Mouse (Mus musculus): ENCODE measurements around the gene Pigk. TPM values are rescaled to one million over a fixed set of nuclear protein-coding genes. Genes with fewer than 3 reads are reported as not detected.

The Pigk gene
- polyA plus RNA-seq, 1 experiment from 2014 or later = 24.2 TPM

- Histone ChIP-seq H3K9ac (no peak overlapping the region), H3K36me3 (no peaks in the 10 kb centered on the region), H3K9me3 (replicated peaks) (no peaks in the 10 kb centered on the region), H3K4me2 (no peak overlapping the region), H3K4me3 (replicated peaks) (no peak overlapping the region), H3K27ac (no peak overlapping the region), H3K27me3 (no peaks in the 10 kb centered on the region), H3K4me1 (replicated peaks) (peaks cover 13% of the 10 kb centered on the region)
- no peak for DNase-seq
- WGBS (ENCODE audit: insufficient replicate concordance) = 93% methylated on average over 4 of the region's 4 CpGs
- no peak for ATAC-seq (ENCODE audit: low read depth)
Observed at GRCm38 (mm10) chr3:152733011-152733410, 19.1 kb downstream of the Pigk start.

GRCm38 (mm10) chr3:152733513-152733912 is 19.6 kb downstream of the Pigk start:
- Histone ChIP-seq H3K9me3 (replicated peaks) (no peaks in the 10 kb centered on the region), H3K4me3 (replicated peaks) (no peak overlapping the region), H3K27me3 (no peaks in the 10 kb centered on the region), H3K27ac (no peak overlapping the region), H3K36me3 (no peaks in the 10 kb centered on the region), H3K4me2 (no peak overlapping the region), H3K9ac (no peak overlapping the region), H3K4me1 (replicated peaks) (peaks cover 13% of the 10 kb centered on the region)
- no peak for ATAC-seq (ENCODE audit: low read depth)
- no peak for DNase-seq

GRCm38 (mm10) chr3:152734100-152734499 is 20.2 kb downstream of the Pigk start:
- no peaks in the 10 kb centered on the region for H3K27me3 ChIP-seq
- ATAC-seq (ENCODE audit: low read depth) (peak; percentile 69; the same call in 1 of the 2 replicates), DNase-seq (no peak)
- no peak overlapping the region for H3K4me2 ChIP-seq
- H3K27ac ChIP-seq = no peak overlapping the region
- H3K4me1 ChIP-seq (replicated peaks) = peaks cover 13% of the 10 kb centered on the region
- WGBS (ENCODE audit: insufficient replicate concordance) = 36% methylated on average over 11 of the region's 11 CpGs
- no peak overlapping the region for H3K4me3 ChIP-seq (replicated peaks)
- no peaks in the 10 kb centered on the region for H3K9me3 ChIP-seq (replicated peaks)
- H3K9ac ChIP-seq = no peak overlapping the region
- no peaks in the 10 kb centered on the region for H3K36me3 ChIP-seq

- H3K27me3 ChIP-seq = no peaks in the 10 kb centered on the region
- WGBS (ENCODE audit: insufficient replicate concordance) = 81% methylated on average over 10 of the region's 10 CpGs
- H3K4me1 ChIP-seq (replicated peaks) = peaks cover 16% of the 10 kb centered on the region
- ATAC-seq (ENCODE audit: low read depth) (no peak), DNase-seq (no peak)
- no peak overlapping the region for H3K4me2 ChIP-seq
- H3K36me3 ChIP-seq = no peaks in the 10 kb centered on the region
- no peak overlapping the region for H3K27ac ChIP-seq
- no peaks in the 10 kb centered on the region for H3K9me3 ChIP-seq (replicated peaks)
- no peak overlapping the region for H3K9ac ChIP-seq
- H3K4me3 ChIP-seq (replicated peaks) = no peak overlapping the region
Observed at GRCm38 (mm10) chr3:152735601-152736250, 21.8 kb downstream of the Pigk start.

DNA sequence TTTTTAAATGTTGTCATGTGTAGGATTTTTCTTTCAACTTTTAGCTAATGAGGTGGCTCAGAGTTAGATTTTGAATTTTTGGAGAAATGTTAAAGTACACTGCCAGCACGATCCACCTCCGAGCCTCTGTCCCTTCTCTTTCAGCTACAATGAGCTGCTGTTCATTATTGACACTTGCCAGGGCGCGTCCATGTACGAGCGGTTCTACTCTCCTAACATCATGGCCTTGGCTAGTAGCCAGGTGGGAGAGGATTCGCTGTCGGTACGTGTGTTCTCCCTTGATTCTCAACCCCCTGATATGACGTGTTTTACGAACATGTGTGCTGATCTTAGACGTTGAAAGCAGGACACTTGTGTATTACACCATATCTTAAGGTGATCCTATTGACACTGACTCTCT is 30.4 kb downstream of the Pigk start:
- H3K9ac ChIP-seq = no peak overlapping the region
- no peak for DNase-seq
- WGBS (ENCODE audit: insufficient replicate concordance) = 87% methylated on average over 12 of the region's 12 CpGs

DNA sequence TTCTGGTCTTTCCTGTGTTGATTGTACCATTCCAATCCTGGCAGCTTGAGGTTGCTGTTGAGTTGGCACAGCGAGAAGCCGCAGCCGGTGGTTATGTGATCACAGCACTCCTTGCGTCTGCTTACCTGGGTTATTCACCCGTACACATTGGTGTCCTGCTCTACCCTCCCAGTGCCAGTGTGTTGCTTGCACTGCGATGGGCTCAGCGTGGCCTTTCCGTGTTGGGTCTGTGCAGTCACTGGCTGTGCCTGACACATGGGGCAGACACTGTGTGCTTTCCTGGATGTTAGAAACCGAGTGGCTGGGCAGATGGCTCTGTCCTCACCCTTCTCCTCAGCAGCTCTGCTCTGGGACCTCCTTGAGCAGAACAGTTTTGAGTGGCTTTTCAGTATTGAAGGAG is 31.7 kb downstream of the Pigk start:
- Histone ChIP-seq H3K27ac (no peak overlapping the region; the same call in 1 of the 2 replicates), H3K36me3 (peaks cover 17% of the 10 kb centered on the region), H3K4me3 (replicated peaks) (no peak overlapping the region), H3K9ac (no peak overlapping the region), H3K4me1 (replicated peaks) (peaks cover 26% of the 10 kb centered on the region), H3K4me2 (no peak overlapping the region), H3K27me3 (no peaks in the 10 kb centered on the region), H3K9me3 (replicated peaks) (no peaks in the 10 kb centered on the region)
- ATAC-seq (ENCODE audit: low read depth) (no peak), DNase-seq (no peak)
- WGBS (ENCODE audit: insufficient replicate concordance) = 86% methylated on average over 9 of the region's 9 CpGs

More for the DNA sequence above, 30.4 kb downstream of the Pigk start:
- Histone ChIP-seq H3K36me3 (peaks cover 17% of the 10 kb centered on the region), H3K4me2 (no peak overlapping the region), H3K4me1 (replicated peaks) (peaks cover 16% of the 10 kb centered on the region), H3K27me3 (no peaks in the 10 kb centered on the region), H3K4me3 (replicated peaks) (no peak overlapping the region), H3K9me3 (replicated peaks) (no peaks in the 10 kb centered on the region), H3K27ac (no peak overlapping the region)
- no peak for ATAC-seq (ENCODE audit: low read depth)

DNA sequence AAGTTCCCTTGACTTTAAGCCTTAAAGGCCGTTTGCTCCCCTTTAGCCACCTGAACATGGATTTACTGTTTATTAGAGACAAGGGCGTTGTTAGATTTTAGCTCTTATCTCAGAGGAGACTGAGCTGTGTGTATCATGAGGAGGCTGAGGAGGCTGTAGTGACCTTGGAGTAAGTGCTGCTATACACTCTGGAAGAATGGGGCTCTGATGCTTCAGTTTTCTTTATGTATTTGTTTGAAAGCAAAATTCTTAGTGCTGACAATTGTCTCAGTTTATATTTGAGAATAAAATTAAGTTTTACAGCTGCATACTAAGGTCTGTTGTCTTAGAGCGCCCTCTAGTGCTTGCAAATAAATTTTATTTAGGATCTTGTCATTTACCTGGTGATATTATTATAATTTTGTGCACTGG is 35.6 kb downstream of the Pigk start:
- no peak for DNase-seq
- Histone ChIP-seq H3K9me3 (replicated peaks) (no peaks in the 10 kb centered on the region; the same call in 1 of the 2 replicates), H3K4me3 (replicated peaks) (no peak overlapping the region), H3K9ac (no peak overlapping the region), H3K27me3 (no peaks in the 10 kb centered on the region), H3K27ac (0 out of 2 replicates have a peak overlapping the region, but pooled peaks have one; percentile 19), H3K36me3 (peaks cover 17% of the 10 kb centered on the region), H3K4me1 (replicated peaks) (peaks cover 44% of the 10 kb centered on the region), H3K4me2 (peak overlapping the region; percentile 44)
- WGBS (ENCODE audit: insufficient replicate concordance) = 9% methylated on average over 3 of the region's 3 CpGs
- peak; percentile 91 for ATAC-seq (ENCODE audit: low read depth)

GRCm38 (mm10) chr3:152749881-152750280 is 36.0 kb downstream of the Pigk start:
- peak; percentile 85 for ATAC-seq (ENCODE audit: low read depth)
- peak overlapping the region; percentile 44 for H3K4me2 ChIP-seq

GRCm38 (mm10) chr3:152752911-152753310 is 39.0 kb downstream of the Pigk start:
- H3K36me3 ChIP-seq = peaks cover 12% of the 10 kb centered on the region
- H3K4me2 ChIP-seq = no peak overlapping the region
- 83% methylated on average over 1 of the region's 1 CpGs for WGBS (ENCODE audit: insufficient replicate concordance)
- no peaks in the 10 kb centered on the region for H3K27me3 ChIP-seq
- no peak for DNase-seq
- no peak overlapping the region for H3K9ac ChIP-seq
- H3K9me3 ChIP-seq (replicated peaks) = no peaks in the 10 kb centered on the region; the same call in 1 of the 2 replicates
- H3K4me3 ChIP-seq (replicated peaks) = no peak overlapping the region
- H3K27ac ChIP-seq = peak overlapping the region; percentile 62; the same call in 1 of the 2 replicates
- no peak for ATAC-seq (ENCODE audit: low read depth)
- peaks cover 76% of the 10 kb centered on the region for H3K4me1 ChIP-seq (replicated peaks)

More at GRCm38 (mm10) chr3:152749881-152750280, 36.0 kb downstream of the Pigk start:
- Histone ChIP-seq H3K4me3 (replicated peaks) (no peak overlapping the region), H3K4me1 (replicated peaks) (peaks cover 46% of the 10 kb centered on the region), H3K9ac (no peak overlapping the region), H3K36me3 (peaks cover 16% of the 10 kb centered on the region), H3K27ac (peak overlapping the region; percentile 65), H3K9me3 (replicated peaks) (no peaks in the 10 kb centered on the region; the same call in 1 of the 2 replicates), H3K27me3 (no peaks in the 10 kb centered on the region)
- WGBS (ENCODE audit: insufficient replicate concordance) = 15% methylated on average over 2 of the region's 2 CpGs
- DNase-seq = peak; percentile 64

DNA sequence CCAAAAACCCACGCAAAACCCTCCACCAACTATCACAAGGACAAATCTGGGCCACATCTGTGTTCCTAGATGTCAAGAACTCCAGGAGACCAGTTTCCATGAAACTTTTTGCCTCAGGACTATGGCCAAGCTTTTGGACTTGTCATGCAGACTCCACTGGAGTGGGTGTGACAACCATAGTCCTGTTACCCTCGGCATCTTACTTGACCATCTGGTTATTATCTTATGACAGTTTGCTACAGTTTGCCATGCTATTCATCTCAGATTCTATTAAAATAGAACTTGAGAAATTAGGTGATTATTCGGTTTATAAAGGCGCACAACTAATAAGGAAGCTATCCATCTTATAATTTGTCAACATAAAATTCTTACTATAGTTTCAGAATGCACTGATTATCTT is 39.4 kb downstream of the Pigk start:
- no peak overlapping the region for H3K4me2 ChIP-seq

GRCm38 (mm10) chr3:152753920-152754764 is 40.2 kb downstream of the Pigk start:
- Histone ChIP-seq H3K4me1 (replicated peaks) (peaks cover 77% of the 10 kb centered on the region), H3K27me3 (no peaks in the 10 kb centered on the region), H3K36me3 (peaks cover 12% of the 10 kb centered on the region), H3K4me2 (no peak overlapping the region), H3K9ac (no peak overlapping the region), H3K4me3 (replicated peaks) (no peak overlapping the region), H3K9me3 (replicated peaks) (no peaks in the 10 kb centered on the region; the same call in 1 of the 2 replicates), H3K27ac (peak overlapping the region; percentile 73)
- DNase-seq = no peak
- WGBS (ENCODE audit: insufficient replicate concordance) = 77% methylated on average over 14 of the region's 14 CpGs
- no peak for ATAC-seq (ENCODE audit: low read depth)

More for the DNA sequence above, 39.4 kb downstream of the Pigk start:
- H3K4me1 ChIP-seq (replicated peaks) = peaks cover 77% of the 10 kb centered on the region
- DNase-seq = no peak
- ATAC-seq (ENCODE audit: low read depth) = no peak
- no peak overlapping the region for H3K4me3 ChIP-seq (replicated peaks)
- H3K36me3 ChIP-seq = peaks cover 12% of the 10 kb centered on the region
- peak overlapping the region; percentile 73 for H3K27ac ChIP-seq
- 58% methylated on average over 4 of the region's 4 CpGs for WGBS (ENCODE audit: insufficient replicate concordance)
- no peaks in the 10 kb centered on the region for H3K27me3 ChIP-seq
- no peaks in the 10 kb centered on the region; the same call in 1 of the 2 replicates for H3K9me3 ChIP-seq (replicated peaks)
- no peak overlapping the region for H3K9ac ChIP-seq
